Mouse (Mus musculus) heart, adult 2 months (tissue): ENCODE measurements around the gene Mecom.

ENCODE experiments used
- CTCF ChIP-seq: fragments of 200-600 bp; IDR thresholded peaks from 2 replicates; pipeline ENCODE4 v1.8.1; 2022; ENCODE audit warnings: antibody characterized with exemption, mild to moderate bottlenecking, moderate library complexity
- POLR2A ChIP-seq: fragments of 200-500 bp; IDR thresholded peaks from 2 replicates; pipeline ENCODE4 v1.6.1; 2011; ENCODE audit warnings: mild to moderate bottlenecking, low read depth, low read length, control low read depth; ENCODE audit not compliant: insufficient read depth

- TF ChIP-seq CTCF (no peak), POLR2A (no peak)
Observed at GRCm38 (mm10) chr3:30038545-30038944, 509.3 kb downstream of the Mecom start.
